Mouse (Mus musculus) liver, embryonic 16.5 days (tissue): ENCODE measurements around the gene Rab15. TPM values are rescaled to one million over a fixed set of nuclear protein-coding genes. Genes with fewer than 3 reads are reported as not detected.

Experiments
- ATAC-seq: fragments of 200-750 bp; cut with Nextera tagmentation; 2 replicates; pipeline ENCODE4 v1.8.0; 2017; ENCODE audit warnings: low read depth, mild to moderate bottlenecking, moderate number of reproducible peaks, moderate library complexity
- H3K27ac ChIP-seq: fragments of 300-500 bp; sonication (generic); 2 replicates; pipeline ENCODE4 v1.5.1; 2014; ENCODE audit warnings: mild to moderate bottlenecking, low read length
- H3K27me3 ChIP-seq: fragments of 300-500 bp; sonication (generic); 2 replicates; pipeline ENCODE4 v1.6.1; 2014; ENCODE audit warnings: low read depth, low read length, mixed read lengths; ENCODE audit not compliant: control insufficient read depth, insufficient read depth
- H3K36me3 ChIP-seq: fragments of 300-500 bp; sonication (generic); 2 replicates; pipeline ENCODE4 v1.6.1; 2014; ENCODE audit warnings: mild to moderate bottlenecking; ENCODE audit not compliant: control insufficient read depth, insufficient read depth
- H3K4me1 ChIP-seq: fragments of 300-500 bp; sonication (generic); 2 replicates; pipeline ENCODE4 v1.6.1; 2014; ENCODE audit warnings: low read depth, low read length, mixed read lengths; ENCODE audit not compliant: control insufficient read depth
- H3K4me2 ChIP-seq: fragments of 300-500 bp; sonication (generic); 2 replicates; pipeline ENCODE4 v1.6.1; 2014; ENCODE audit warnings: low read depth, low read length, mixed read lengths
- H3K4me3 ChIP-seq: fragments of 300-500 bp; sonication (generic); 2 replicates; pipeline ENCODE4 v1.5.1; 2014; ENCODE audit warnings: low read depth, mild to moderate bottlenecking, low read length
- H3K9ac ChIP-seq: fragments of 300-500 bp; sonication (generic); 2 replicates; pipeline ENCODE4 v1.6.1; 2014; ENCODE audit warnings: low read depth, low read length
- H3K9me3 ChIP-seq: fragments of 300-500 bp; sonication (generic); replicated peaks from 2 replicates; pipeline ENCODE4 v1.6.1; 2016; ENCODE audit warnings: low read length; ENCODE audit not compliant: control insufficient read depth
- WGBS: fragments of 180-500 bp; shearing (Covaris S2); extraction: QIAGEN DNeasy Blood & Tissue Kit; methylation state at CpG from one replicate; pipeline ENCODE4 v1.1.7; 2014; ENCODE audit not compliant: insufficient replicate concordance; 5-methylcytosine and 5-hydroxymethylcytosine counted together
- polyA plus RNA-seq: library from polyadenylated mRNA; unstranded; fragments of >200 nt; fragmentation: Nextera tagmentation; extraction: Ambion mirVana; gene quantifications from 2 replicates; pipeline ENCODE4 v1.2.1, GENCODE M21; 2015

Rab15 gene
- polyA plus RNA-seq, 1 experiment from 2014 or later: 0.39 TPM

- H3K27me3 ChIP-seq: no peaks in the 10 kb centered on the region
- H3K4me3 ChIP-seq: no peak overlapping the region
- H3K4me2 ChIP-seq: no peak overlapping the region
- no peaks in the 10 kb centered on the region for H3K4me1 ChIP-seq
- H3K9ac ChIP-seq: no peak overlapping the region
- H3K27ac ChIP-seq: no peak overlapping the region
- H3K36me3 ChIP-seq: peaks cover 4% of the 10 kb centered on the region
- 0 out of 2 replicates have a peak, but pooled peaks cover 3% of the 10 kb centered on the region for H3K9me3 ChIP-seq
- 31% methylated on average over 5 of the region's 5 CpGs for WGBS
- no peak for ATAC-seq
Observed at GRCm38 (mm10) chr12:76776898-76777297, 45.8 kb downstream of the Rab15 start.

GRCm38 (mm10) chr12:76775132-76775531 lies 47.6 kb downstream of the Rab15 start:
- H3K27me3 ChIP-seq: no peaks in the 10 kb centered on the region
- no peaks in the 10 kb centered on the region for H3K4me1 ChIP-seq
- H3K27ac ChIP-seq: no peak overlapping the region
- no peak overlapping the region for H3K4me3 ChIP-seq
- peaks cover 4% of the 10 kb centered on the region for H3K36me3 ChIP-seq
- no peak for ATAC-seq
- 81% methylated on average over 4 of the region's 4 CpGs for WGBS
- 0 out of 2 replicates have a peak, but pooled peaks cover 3% of the 10 kb centered on the region for H3K9me3 ChIP-seq
- H3K4me2 ChIP-seq: no peak overlapping the region
- no peak overlapping the region for H3K9ac ChIP-seq

GRCm38 (mm10) chr12:76774652-76775051 lies 48.1 kb downstream of the Rab15 start:
- Histone ChIP-seq H3K27ac (no peak overlapping the region), H3K9ac (no peak overlapping the region), H3K4me3 (no peak overlapping the region), H3K9me3 (0 out of 2 replicates have a peak, but pooled peaks cover 3% of the 10 kb centered on the region), H3K27me3 (no peaks in the 10 kb centered on the region), H3K36me3 (peaks cover 4% of the 10 kb centered on the region), H3K4me2 (no peak overlapping the region), H3K4me1 (no peaks in the 10 kb centered on the region)
- WGBS: 37% methylated on average over 3 of the region's 3 CpGs
- ATAC-seq: no peak

- Histone ChIP-seq H3K27ac (no peak overlapping the region), H3K4me1 (no peaks in the 10 kb centered on the region), H3K27me3 (no peaks in the 10 kb centered on the region), H3K4me3 (no peak overlapping the region), H3K36me3 (no peaks in the 10 kb centered on the region; the same call in 1 of the 2 replicates), H3K9me3 (no peaks in the 10 kb centered on the region), H3K9ac (no peak overlapping the region), H3K4me2 (no peak overlapping the region)
- 75% methylated on average over 5 of the region's 5 CpGs for WGBS
- no peak for ATAC-seq
Observed at GRCm38 (mm10) chr12:76771540-76771939, 51.2 kb downstream of the Rab15 start.

- no peaks in the 10 kb centered on the region for H3K27me3 ChIP-seq
- no peaks in the 10 kb centered on the region; the same call in 1 of the 2 replicates for H3K36me3 ChIP-seq
- no peak for ATAC-seq
- H3K4me2 ChIP-seq: no peak overlapping the region
- no peak overlapping the region for H3K4me3 ChIP-seq
- H3K4me1 ChIP-seq: peaks cover 5% of the 10 kb centered on the region
- H3K27ac ChIP-seq: no peak overlapping the region
- 70% methylated on average over 5 of the region's 5 CpGs for WGBS
- H3K9me3 ChIP-seq: no peaks in the 10 kb centered on the region
- H3K9ac ChIP-seq: no peak overlapping the region
Observed at GRCm38 (mm10) chr12:76770841-76771500, 51.7 kb downstream of the Rab15 start.

- WGBS: 32% methylated on average over 20 of the region's 20 CpGs
- Histone ChIP-seq H3K4me1 (peaks cover 12% of the 10 kb centered on the region), H3K9me3 (no peaks in the 10 kb centered on the region), H3K27me3 (no peaks in the 10 kb centered on the region), H3K9ac (peak overlapping the region; percentile 87), H3K36me3 (no peaks in the 10 kb centered on the region), H3K4me2 (peak overlapping the region; percentile 87), H3K27ac (peak overlapping the region; percentile 87), H3K4me3 (peak overlapping the region; percentile 86)
- 0 out of 2 replicates have a peak, but pooled peaks have one; percentile 1 for ATAC-seq
Observed at GRCm38 (mm10) chr12:76765901-76766630, 56.6 kb downstream of the Rab15 start.

GRCm38 (mm10) chr12:76765354-76765851 lies 57.3 kb downstream of the Rab15 start, which contains the start of the genes Churc1 and Fntb:
Gene Churc1, plus strand, starts transcription at chr12:76765538.
Gene Fntb, plus strand, starts transcription at chr12:76765589.
- H3K36me3 ChIP-seq: no peaks in the 10 kb centered on the region
- WGBS: under 1% methylated on average over 31 of the region's 31 CpGs
- peak within 1 kb of the TSS; percentile 87 for H3K4me2 ChIP-seq
- peaks cover 12% of the 10 kb centered on the region for H3K4me1 ChIP-seq
- ATAC-seq: peak; percentile 99
- peak within 1 kb of the TSS; percentile 87 for H3K9ac ChIP-seq
- peak within 1 kb of the TSS; percentile 87 for H3K27ac ChIP-seq
- peak within 1 kb of the TSS; percentile 86 for H3K4me3 ChIP-seq
- H3K9me3 ChIP-seq: no peaks in the 10 kb centered on the region
- no peaks in the 10 kb centered on the region for H3K27me3 ChIP-seq

- no peak overlapping the region for H3K4me2 ChIP-seq
- H3K4me1 ChIP-seq: no peaks in the 10 kb centered on the region
- H3K27ac ChIP-seq: no peak overlapping the region
- no peaks in the 10 kb centered on the region for H3K36me3 ChIP-seq
- no peaks in the 10 kb centered on the region for H3K9me3 ChIP-seq
- H3K9ac ChIP-seq: no peak overlapping the region
- ATAC-seq: no peak
- H3K27me3 ChIP-seq: no peaks in the 10 kb centered on the region; the same call in 1 of the 2 replicates
- WGBS: 44% methylated on average over 14 of the region's 14 CpGs
- no peak overlapping the region for H3K4me3 ChIP-seq
Observed at GRCm38 (mm10) chr12:76752652-76753318, 69.9 kb downstream of the Rab15 start.
